Mouse (Mus musculus): ENCODE data around the gene Klk1.

Klk1 gene

GRCm38 (mm10) chr7:44253023-44253616 is 28.0 kb downstream of the Klk1 start:
- DNase-seq (ENCODE audit: low read depth, low spot score) = no peak

- no peak for DNase-seq (ENCODE audit: low read depth, low spot score)
These were observed 29.8 kb downstream of the Klk1 start for GRCm38 (mm10) chr7:44254930-44255329.

- no peak for DNase-seq (ENCODE audit: low read depth, low spot score)
These were observed 32.1 kb downstream of the Klk1 start, which contains the start of gene Acp4 for GRCm38 (mm10) chr7:44257278-44257677. Gene Acp4, minus strand, starts transcription at chr7:44257378.

- DNase-seq (ENCODE audit: low read depth, low spot score) = no peak
These were observed 35.2 kb downstream of the Klk1 start for GRCm38 (mm10) chr7:44260410-44260809.

- DNase-seq (ENCODE audit: low read depth, low spot score) = no peak
These were observed 36.0 kb downstream of the Klk1 start, which contains the start of gene Gm15517 for GRCm38 (mm10) chr7:44261147-44261546. Gene Gm15517, plus strand, starts transcription at chr7:44261447.

GRCm38 (mm10) chr7:44262791-44263643 is 37.9 kb downstream of the Klk1 start:
- peak; percentile 95 for DNase-seq (ENCODE audit: low read depth, low spot score)

GRCm38 (mm10) chr7:44268117-44268516 is 43.0 kb downstream of the Klk1 start:
- no peak for DNase-seq (ENCODE audit: low read depth, low spot score)

GRCm38 (mm10) chr7:44269397-44269796 is 44.2 kb downstream of the Klk1 start:
- no peak for DNase-seq (ENCODE audit: low read depth, low spot score)

GRCm38 (mm10) chr7:44271309-44271708 is 46.1 kb downstream of the Klk1 start:
- DNase-seq (ENCODE audit: low read depth, low spot score) = peak; percentile 82

GRCm38 (mm10) chr7:44272546-44272945 is 47.4 kb downstream of the Klk1 start:
- DNase-seq (ENCODE audit: low read depth, low spot score) = no peak

GRCm38 (mm10) chr7:44273446-44273845 is 48.3 kb downstream of the Klk1 start:
- DNase-seq (ENCODE audit: low read depth, low spot score) = no peak

- DNase-seq (ENCODE audit: low read depth, low spot score) = peak; percentile 35
These were observed 48.9 kb downstream of the Klk1 start for GRCm38 (mm10) chr7:44274096-44274495.

- peak; percentile 51 for DNase-seq (ENCODE audit: low read depth, low spot score)
These were observed 50.4 kb downstream of the Klk1 start for GRCm38 (mm10) chr7:44275546-44275945.

GRCm38 (mm10) chr7:44276461-44277249 is 51.5 kb downstream of the Klk1 start:
- peak; percentile 86 for DNase-seq (ENCODE audit: low read depth, low spot score)

- DNase-seq (ENCODE audit: low read depth, low spot score) = peak; percentile 86
These were observed 52.1 kb downstream of the Klk1 start for GRCm38 (mm10) chr7:44277250-44277622.

Measured in ES-CJ7 (cell line).